Mouse (Mus musculus): ENCODE measurements at regions not wholly inside any gene's neighbourhood (a gene's known extent, or its start where the extent isn't known, plus 50 kb on each side); places are given as distances from the start of the nearest gene placed in this dataset.

GRCm38 (mm10) chr13:112046247-112047211 is 237.7 kb upstream of the Map3k1 start:
- no peak overlapping the region for H3K27ac ChIP-seq (replicated peaks; ENCODE audit: low read depth, low read length)
- no peak for ATAC-seq (ENCODE audit: low read depth)
- no peaks in the 10 kb centered on the region for H3K36me3 ChIP-seq (ENCODE audit: control insufficient read depth, insufficient read depth, low read length)
- H3K27me3 ChIP-seq (replicated peaks; ENCODE audit: control insufficient read depth, insufficient read depth, low read length) = no peaks in the 10 kb centered on the region
- DNase-seq (ENCODE audit: low spot score) = no peak
- 85% methylated on average over 15 of the region's 15 CpGs for WGBS
- no peaks in the 10 kb centered on the region for H3K4me1 ChIP-seq (ENCODE audit: control insufficient read depth, insufficient read depth, low read length)
- no peak overlapping the region for H3K4me2 ChIP-seq (ENCODE audit: low read depth, low read length)
- H3K9me3 ChIP-seq (ENCODE audit: control insufficient read depth, low read length) = no peaks in the 10 kb centered on the region
- H3K4me3 ChIP-seq (ENCODE audit: low read depth, low read length) = no peak overlapping the region
- H3K9ac ChIP-seq (ENCODE audit: low read depth, low read length) = no peak overlapping the region

- Histone ChIP-seq H3K4me3 (ENCODE audit: low read depth, low read length) (no peak overlapping the region), H3K36me3 (ENCODE audit: control insufficient read depth, insufficient read depth, low read length) (no peaks in the 10 kb centered on the region), H3K4me2 (ENCODE audit: low read depth, low read length) (no peak overlapping the region), H3K9me3 (ENCODE audit: control insufficient read depth, low read length) (no peaks in the 10 kb centered on the region), H3K27ac (replicated peaks; ENCODE audit: low read depth, low read length) (no peak overlapping the region), H3K9ac (ENCODE audit: low read depth, low read length) (no peak overlapping the region), H3K27me3 (replicated peaks; ENCODE audit: control insufficient read depth, insufficient read depth, low read length) (no peaks in the 10 kb centered on the region), H3K4me1 (ENCODE audit: control insufficient read depth, insufficient read depth, low read length) (no peaks in the 10 kb centered on the region)
- DNase-seq (ENCODE audit: low spot score) (no peak), ATAC-seq (ENCODE audit: low read depth) (no peak)
- 79% methylated on average over 3 of the region's 3 CpGs for WGBS
These were observed 238.6 kb upstream of the Map3k1 start for GRCm38 (mm10) chr13:112047408-112047807.

GRCm38 (mm10) chr13:112047874-112048273 is 239.1 kb upstream of the Map3k1 start:
- no peaks in the 10 kb centered on the region for H3K9me3 ChIP-seq (ENCODE audit: control insufficient read depth, low read length)
- DNase-seq (ENCODE audit: low spot score) (no peak), ATAC-seq (ENCODE audit: low read depth) (no peak)
- no peak overlapping the region for H3K9ac ChIP-seq (ENCODE audit: low read depth, low read length)
- WGBS = 62% methylated on average over 13 of the region's 13 CpGs
- no peak overlapping the region for H3K27ac ChIP-seq (replicated peaks; ENCODE audit: low read depth, low read length)
- no peak overlapping the region for H3K4me3 ChIP-seq (ENCODE audit: low read depth, low read length)
- no peak overlapping the region for H3K4me2 ChIP-seq (ENCODE audit: low read depth, low read length)
- no peaks in the 10 kb centered on the region for H3K4me1 ChIP-seq (ENCODE audit: control insufficient read depth, insufficient read depth, low read length)
- H3K36me3 ChIP-seq (ENCODE audit: control insufficient read depth, insufficient read depth, low read length) = no peaks in the 10 kb centered on the region
- no peaks in the 10 kb centered on the region for H3K27me3 ChIP-seq (replicated peaks; ENCODE audit: control insufficient read depth, insufficient read depth, low read length)

DNA sequence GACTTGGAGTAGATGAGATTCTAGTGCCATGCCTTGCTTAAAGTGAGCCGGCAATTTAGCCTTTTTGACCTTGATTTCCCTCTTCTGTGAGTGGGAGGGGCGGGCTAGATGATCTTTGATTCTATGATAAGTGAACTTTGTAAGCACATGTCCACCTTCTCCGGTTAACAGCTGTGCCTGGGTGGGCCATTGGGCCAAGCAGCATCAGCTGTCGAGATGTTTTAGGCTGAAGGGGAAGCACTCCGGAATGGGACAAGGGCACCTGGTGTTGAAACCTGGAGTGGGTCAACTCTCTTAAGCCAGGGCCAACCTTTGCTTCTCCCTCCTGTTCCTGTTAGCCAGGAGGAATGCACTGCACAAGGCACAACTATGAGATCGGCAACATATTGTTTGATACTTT is 239.5 kb upstream of the Map3k1 start:
- Histone ChIP-seq H3K9ac (ENCODE audit: low read depth, low read length) (no peak overlapping the region), H3K9me3 (ENCODE audit: control insufficient read depth, low read length) (no peaks in the 10 kb centered on the region), H3K4me3 (ENCODE audit: low read depth, low read length) (no peak overlapping the region), H3K36me3 (ENCODE audit: control insufficient read depth, insufficient read depth, low read length) (no peaks in the 10 kb centered on the region), H3K4me1 (ENCODE audit: control insufficient read depth, insufficient read depth, low read length) (no peaks in the 10 kb centered on the region), H3K27ac (replicated peaks; ENCODE audit: low read depth, low read length) (no peak overlapping the region), H3K27me3 (replicated peaks; ENCODE audit: control insufficient read depth, insufficient read depth, low read length) (no peaks in the 10 kb centered on the region), H3K4me2 (ENCODE audit: low read depth, low read length) (no peak overlapping the region)
- DNase-seq (ENCODE audit: low spot score) (no peak), ATAC-seq (ENCODE audit: low read depth) (no peak)
- 83% methylated on average over 6 of the region's 6 CpGs for WGBS

GRCm38 (mm10) chr13:112050892-112051291 is 237.4 kb upstream of the Ankrd55 start:
- Histone ChIP-seq H3K9me3 (ENCODE audit: control insufficient read depth, low read length) (no peaks in the 10 kb centered on the region), H3K4me1 (ENCODE audit: control insufficient read depth, insufficient read depth, low read length) (no peaks in the 10 kb centered on the region), H3K36me3 (ENCODE audit: control insufficient read depth, insufficient read depth, low read length) (no peaks in the 10 kb centered on the region), H3K9ac (ENCODE audit: low read depth, low read length) (no peak overlapping the region), H3K4me3 (ENCODE audit: low read depth, low read length) (no peak overlapping the region), H3K27ac (replicated peaks; ENCODE audit: low read depth, low read length) (no peak overlapping the region), H3K27me3 (replicated peaks; ENCODE audit: control insufficient read depth, insufficient read depth, low read length) (no peaks in the 10 kb centered on the region), H3K4me2 (ENCODE audit: low read depth, low read length) (no peak overlapping the region)
- no peak for ATAC-seq (ENCODE audit: low read depth)
- WGBS = 87% methylated on average over 11 of the region's 11 CpGs
- DNase-seq (ENCODE audit: low spot score) = no peak

- Histone ChIP-seq H3K9me3 (ENCODE audit: control insufficient read depth, low read length) (no peaks in the 10 kb centered on the region), H3K4me1 (ENCODE audit: control insufficient read depth, insufficient read depth, low read length) (no peaks in the 10 kb centered on the region), H3K4me3 (ENCODE audit: low read depth, low read length) (no peak overlapping the region), H3K4me2 (ENCODE audit: low read depth, low read length) (no peak overlapping the region), H3K36me3 (ENCODE audit: control insufficient read depth, insufficient read depth, low read length) (no peaks in the 10 kb centered on the region), H3K27me3 (replicated peaks; ENCODE audit: control insufficient read depth, insufficient read depth, low read length) (no peaks in the 10 kb centered on the region), H3K27ac (replicated peaks; ENCODE audit: low read depth, low read length) (no peak overlapping the region), H3K9ac (ENCODE audit: low read depth, low read length) (no peak overlapping the region)
- ATAC-seq (ENCODE audit: low read depth) (no peak), DNase-seq (ENCODE audit: low spot score) (no peak)
- 88% methylated on average over 3 of the region's 3 CpGs for WGBS
These were observed 236.2 kb upstream of the Ankrd55 start for GRCm38 (mm10) chr13:112052011-112052410.

DNA sequence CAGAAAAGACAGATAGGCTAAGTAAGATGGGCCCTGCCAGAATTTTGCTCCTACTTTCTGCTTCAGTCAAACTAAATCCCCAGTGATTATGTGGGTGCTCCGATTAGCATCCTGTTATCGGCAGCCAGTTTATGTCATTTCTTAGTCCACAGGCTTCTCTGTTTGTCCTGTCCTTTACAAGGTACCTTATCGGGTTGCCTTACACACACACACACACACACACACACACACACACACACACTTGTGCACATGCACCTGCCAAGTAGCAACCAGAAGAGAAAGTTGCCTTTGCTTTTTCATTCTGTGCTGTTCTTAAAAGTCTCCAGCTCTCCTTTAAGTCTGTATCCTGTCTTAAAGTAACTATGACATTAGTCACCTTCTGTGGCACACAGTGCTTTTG is 235.8 kb upstream of the Ankrd55 start:
- Histone ChIP-seq H3K27me3 (replicated peaks; ENCODE audit: control insufficient read depth, insufficient read depth, low read length) (no peaks in the 10 kb centered on the region), H3K4me1 (ENCODE audit: control insufficient read depth, insufficient read depth, low read length) (no peaks in the 10 kb centered on the region), H3K4me3 (ENCODE audit: low read depth, low read length) (no peak overlapping the region), H3K4me2 (ENCODE audit: low read depth, low read length) (no peak overlapping the region), H3K36me3 (ENCODE audit: control insufficient read depth, insufficient read depth, low read length) (no peaks in the 10 kb centered on the region), H3K9me3 (ENCODE audit: control insufficient read depth, low read length) (no peaks in the 10 kb centered on the region), H3K9ac (ENCODE audit: low read depth, low read length) (no peak overlapping the region), H3K27ac (replicated peaks; ENCODE audit: low read depth, low read length) (no peak overlapping the region)
- 72% methylated on average over 3 of the region's 3 CpGs for WGBS
- ATAC-seq (ENCODE audit: low read depth) (no peak), DNase-seq (ENCODE audit: low spot score) (no peak)

DNA sequence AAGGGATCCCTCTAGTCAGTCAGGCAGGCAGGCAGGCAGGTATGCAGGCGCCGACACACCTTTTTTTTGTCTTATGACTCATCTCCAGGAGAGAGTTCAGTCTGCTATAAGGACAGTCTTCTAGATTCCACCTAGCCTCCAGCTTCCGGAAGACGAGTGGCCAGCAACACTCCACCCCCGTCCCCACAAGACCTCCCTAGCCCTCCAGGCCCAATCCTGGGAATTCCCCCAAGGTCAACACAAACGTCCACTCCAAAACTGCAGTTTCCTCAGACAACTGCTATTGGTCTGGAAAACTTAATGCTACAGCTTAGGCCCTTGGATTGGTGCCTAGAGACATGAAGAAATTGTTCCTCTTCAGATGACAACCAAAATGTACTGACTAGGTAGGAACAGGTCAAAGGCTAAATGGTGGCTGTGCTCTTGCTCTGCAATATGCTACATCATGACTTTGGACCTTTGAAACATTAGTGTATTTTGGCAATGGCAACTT is 233.3 kb upstream of the Ankrd55 start:
- H3K9ac ChIP-seq (ENCODE audit: low read depth, low read length) = no peak overlapping the region
- no peak overlapping the region for H3K4me3 ChIP-seq (ENCODE audit: low read depth, low read length)
- DNase-seq (ENCODE audit: low spot score) (no peak), ATAC-seq (ENCODE audit: low read depth) (no peak)
- 74% methylated on average over 6 of the region's 6 CpGs for WGBS
- no peaks in the 10 kb centered on the region for H3K4me1 ChIP-seq (ENCODE audit: control insufficient read depth, insufficient read depth, low read length)
- H3K4me2 ChIP-seq (ENCODE audit: low read depth, low read length) = no peak overlapping the region
- H3K27ac ChIP-seq (replicated peaks; ENCODE audit: low read depth, low read length) = no peak overlapping the region
- H3K9me3 ChIP-seq (ENCODE audit: control insufficient read depth, low read length) = no peaks in the 10 kb centered on the region
- no peaks in the 10 kb centered on the region for H3K36me3 ChIP-seq (ENCODE audit: control insufficient read depth, insufficient read depth, low read length)
- no peaks in the 10 kb centered on the region for H3K27me3 ChIP-seq (replicated peaks; ENCODE audit: control insufficient read depth, insufficient read depth, low read length)

- ATAC-seq (ENCODE audit: low read depth) = no peak
- Histone ChIP-seq H3K36me3 (ENCODE audit: control insufficient read depth, insufficient read depth, low read length) (no peaks in the 10 kb centered on the region), H3K4me1 (ENCODE audit: control insufficient read depth, insufficient read depth, low read length) (peaks cover 4% of the 10 kb centered on the region; the same call in 1 of the 2 replicates), H3K4me2 (ENCODE audit: low read depth, low read length) (no peak overlapping the region), H3K4me3 (ENCODE audit: low read depth, low read length) (no peak overlapping the region), H3K27ac (replicated peaks; ENCODE audit: low read depth, low read length) (no peak overlapping the region), H3K27me3 (replicated peaks; ENCODE audit: control insufficient read depth, insufficient read depth, low read length) (no peaks in the 10 kb centered on the region), H3K9ac (ENCODE audit: low read depth, low read length) (no peak overlapping the region), H3K9me3 (ENCODE audit: control insufficient read depth, low read length) (no peaks in the 10 kb centered on the region)
- whole genome bisulfite sequencing = 76% methylated on average over 11 of the region's 11 CpGs
- no peak for DNase-seq (ENCODE audit: low spot score)
These were observed 230.0 kb upstream of the Ankrd55 start for GRCm38 (mm10) chr13:112058218-112058617.
